Mouse (Mus musculus) gastrocnemius, postnatal 14 days (tissue): ENCODE measurements at regions not wholly inside any gene's neighbourhood (a gene's known extent, or its start where the extent isn't known, plus 50 kb on each side); places are given as distances from the start of the nearest gene placed in this dataset.

ENCODE experiments used
- DNase-seq: peaks from one replicate; pipeline ENCODE4 v3.0.0; 2021; ENCODE audit warnings: mixed read lengths
- intact Hi-C: fragments of 180-260 bp; cut with DNase I; formaldehyde crosslinking; loops from one replicate; pipeline ENCODE4 v1.15.1; 2025; ENCODE audit warnings: low total_unique reads

DNA sequence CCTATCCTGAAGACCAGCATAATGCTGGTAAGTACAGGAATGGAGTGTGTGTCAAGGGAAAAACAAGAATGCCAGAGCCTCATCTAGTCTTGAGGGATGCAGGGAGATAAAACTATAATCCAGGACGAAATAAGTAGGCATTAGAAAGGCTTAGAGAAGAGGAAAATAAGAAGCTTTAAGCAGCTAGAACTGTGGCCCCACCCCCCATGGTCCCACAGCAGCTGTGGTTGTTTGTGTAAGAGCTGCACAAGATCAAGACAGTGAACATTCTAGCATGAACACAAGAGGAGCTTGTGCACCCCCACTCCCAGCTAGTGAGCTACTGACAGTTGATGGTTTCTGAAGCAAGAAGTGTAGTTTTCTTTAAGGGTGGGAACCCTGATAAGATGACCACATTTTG lies 315.9 kb downstream of the Tmem135 start:
- intact Hi-C loops, result loop anchor here (5.0 to 10.0 kb wide), 2 partner anchors 39 to 337 kb away; no protein-coding TSS in a partner anchor
- DNase-seq, result no peak

DNA sequence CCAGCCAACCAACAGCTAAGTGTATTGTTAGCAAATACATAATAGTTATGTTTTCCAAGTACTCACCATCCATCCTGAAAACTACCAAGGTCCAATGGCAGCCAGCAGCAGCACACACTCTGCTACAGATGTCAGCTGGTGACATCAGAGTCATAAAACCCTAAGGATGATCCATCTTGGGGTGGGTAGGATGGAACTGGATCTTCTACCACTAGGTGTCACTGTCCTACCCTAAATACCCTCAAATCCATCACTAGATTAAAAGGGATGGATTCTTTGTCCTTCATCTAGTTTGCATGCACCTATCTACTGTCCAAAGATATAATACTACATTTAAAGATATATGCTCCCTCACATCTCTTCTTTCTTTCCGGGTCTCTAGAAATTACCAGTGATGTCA lies 317.7 kb downstream of the Tmem135 start:
- intact Hi-C loops, result loop anchor here (5.0 to 10.0 kb wide), 2 partner anchors 41 to 338 kb away; no protein-coding TSS in a partner anchor
- no peak for DNase-seq

DNA sequence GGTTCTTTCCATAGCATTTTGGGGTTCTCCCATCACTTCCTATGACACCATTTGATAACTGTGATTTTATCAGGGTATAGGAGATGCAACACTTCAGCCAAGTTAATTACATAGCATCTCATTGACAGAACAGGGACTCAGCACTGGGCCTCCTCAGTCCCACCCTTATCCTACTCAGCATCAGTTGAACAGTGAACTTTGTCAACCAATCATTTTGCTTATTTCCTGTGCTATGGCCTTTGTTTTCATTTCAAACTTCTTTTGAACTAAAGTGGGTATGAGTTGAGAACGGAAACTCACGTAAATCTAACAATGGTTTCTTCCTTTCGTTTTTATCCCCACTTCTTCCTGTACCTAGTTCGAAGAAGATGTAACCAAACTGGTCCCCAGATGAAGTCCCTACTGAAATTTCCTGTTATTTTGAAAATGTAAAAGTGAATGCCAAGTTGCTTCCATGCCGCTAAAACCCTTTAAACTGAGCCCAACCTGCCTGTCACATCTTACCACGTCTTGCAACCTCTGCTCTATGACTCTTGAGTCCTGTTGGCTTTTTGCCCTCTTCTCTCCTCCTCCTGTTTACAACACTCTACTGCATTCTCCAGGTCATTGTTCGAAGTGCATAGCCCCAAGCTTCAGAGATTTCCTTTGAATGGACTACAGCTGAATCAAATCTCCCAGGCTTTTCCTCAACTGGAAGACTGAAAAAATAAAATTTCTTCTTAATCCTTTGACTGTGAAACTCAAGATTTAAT lies 329.9 kb downstream of the Tmem135 start:
- DNase-seq, result no peak
- intact Hi-C loops, result no loop called here

DNA sequence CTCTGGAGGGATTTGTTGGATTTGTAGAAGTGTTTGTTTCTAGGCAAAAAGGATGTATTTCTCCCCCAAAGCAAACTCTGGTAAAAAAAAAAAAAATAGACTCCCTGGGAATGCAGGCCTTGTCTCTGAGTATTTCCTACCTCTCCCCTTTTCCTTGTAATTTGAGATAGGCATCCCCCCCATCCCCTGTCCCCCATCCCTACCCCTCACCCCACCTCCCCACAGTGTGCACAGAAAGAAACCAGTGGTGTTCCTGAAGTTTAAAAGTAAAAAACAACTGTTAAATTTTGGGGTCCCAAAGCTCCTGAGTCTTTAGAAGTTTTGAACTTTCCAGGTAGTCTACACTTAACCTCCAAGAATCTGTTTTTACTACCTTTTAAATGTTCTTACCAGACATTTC lies 334.0 kb downstream of the Tmem135 start:
- intact Hi-C loops, result no loop called here
- no peak for DNase-seq

DNA sequence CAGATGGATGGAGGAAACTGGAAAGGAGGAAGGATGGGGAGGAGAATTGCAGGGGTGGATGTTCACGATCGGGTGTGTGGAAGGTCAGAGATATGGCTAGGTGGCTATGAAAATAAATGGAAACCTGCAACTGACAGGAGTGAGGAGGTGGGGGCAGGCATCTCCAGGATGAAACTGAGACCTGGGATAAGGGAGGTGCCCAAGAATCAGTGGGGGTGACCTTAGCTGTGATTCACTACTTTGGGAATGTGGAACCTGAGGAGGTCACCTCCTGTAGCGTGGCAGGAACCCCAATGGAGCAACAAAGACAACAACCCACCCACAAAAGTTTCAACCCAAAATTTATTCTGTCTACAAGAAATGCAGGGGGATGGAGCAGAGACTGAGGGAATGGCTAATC lies 339.6 kb downstream of the Tmem135 start:
- DNase-seq, result no peak

DNA sequence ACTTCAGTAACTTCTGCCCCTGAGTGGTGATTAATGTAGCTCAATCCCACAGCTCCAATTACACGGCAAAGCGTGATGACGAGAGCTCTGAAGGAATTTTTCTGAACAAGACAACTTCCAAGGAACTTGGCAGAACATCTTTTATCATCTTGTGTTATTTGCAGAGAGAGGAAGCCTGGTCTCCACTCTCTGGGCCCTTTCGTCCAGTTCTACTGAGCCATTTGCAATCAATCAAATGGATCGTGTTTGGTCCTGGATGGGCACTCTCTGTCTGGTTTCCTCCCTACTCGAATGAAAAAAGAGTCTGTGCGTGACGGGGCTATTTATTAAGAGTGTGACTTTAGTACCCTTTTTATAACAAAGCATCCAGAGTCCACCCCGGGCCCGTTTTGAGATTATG lies 340.4 kb downstream of the Tmem135 start:
- intact Hi-C loops, result no loop called here
- DNase-seq, result peak; percentile 6

More for the DNA sequence above, 339.6 kb downstream of the Tmem135 start:
- intact Hi-C loops, result no loop called here

DNA sequence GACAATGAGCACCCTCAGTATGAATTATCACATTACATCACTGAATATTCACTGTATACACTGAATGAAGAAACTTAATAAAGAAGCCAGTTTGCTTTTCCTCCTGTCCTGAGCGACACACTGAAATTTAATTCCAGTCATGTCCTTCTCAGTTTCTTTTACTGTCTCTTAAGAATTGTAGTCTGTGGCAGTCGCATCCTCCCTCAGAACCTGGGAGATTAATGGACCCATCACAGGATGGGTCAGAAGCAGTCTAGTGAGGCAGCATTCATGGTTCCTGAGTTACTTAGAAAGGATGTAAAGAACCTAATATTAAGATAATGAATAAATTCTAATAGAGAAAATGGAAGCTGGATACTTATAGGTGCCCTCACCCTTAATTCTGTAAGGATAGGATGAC lies 349.5 kb downstream of the Tmem135 start:
- no peak for DNase-seq
- intact Hi-C loops, result no loop called here

DNA sequence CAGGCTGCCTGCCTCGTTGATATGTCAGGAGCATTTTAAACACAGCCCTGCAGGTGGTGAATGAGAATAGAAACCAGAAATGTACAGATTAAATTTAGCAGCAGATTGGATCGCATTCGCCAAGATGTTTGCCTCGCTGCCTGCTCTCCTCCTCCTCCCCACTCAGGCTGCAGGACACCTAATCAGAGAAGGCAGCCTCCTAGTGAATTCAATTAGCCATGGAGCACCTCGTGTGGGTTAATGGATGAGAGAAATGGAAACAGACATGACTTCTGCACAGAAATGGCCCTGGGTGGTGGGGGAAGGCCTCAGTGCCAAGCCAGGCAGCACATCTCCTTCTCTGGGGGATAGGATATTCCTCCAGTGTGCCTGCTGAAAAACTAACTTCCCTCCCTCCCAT lies 352.8 kb downstream of the Tmem135 start:
- intact Hi-C loops, result no loop called here

DNA sequence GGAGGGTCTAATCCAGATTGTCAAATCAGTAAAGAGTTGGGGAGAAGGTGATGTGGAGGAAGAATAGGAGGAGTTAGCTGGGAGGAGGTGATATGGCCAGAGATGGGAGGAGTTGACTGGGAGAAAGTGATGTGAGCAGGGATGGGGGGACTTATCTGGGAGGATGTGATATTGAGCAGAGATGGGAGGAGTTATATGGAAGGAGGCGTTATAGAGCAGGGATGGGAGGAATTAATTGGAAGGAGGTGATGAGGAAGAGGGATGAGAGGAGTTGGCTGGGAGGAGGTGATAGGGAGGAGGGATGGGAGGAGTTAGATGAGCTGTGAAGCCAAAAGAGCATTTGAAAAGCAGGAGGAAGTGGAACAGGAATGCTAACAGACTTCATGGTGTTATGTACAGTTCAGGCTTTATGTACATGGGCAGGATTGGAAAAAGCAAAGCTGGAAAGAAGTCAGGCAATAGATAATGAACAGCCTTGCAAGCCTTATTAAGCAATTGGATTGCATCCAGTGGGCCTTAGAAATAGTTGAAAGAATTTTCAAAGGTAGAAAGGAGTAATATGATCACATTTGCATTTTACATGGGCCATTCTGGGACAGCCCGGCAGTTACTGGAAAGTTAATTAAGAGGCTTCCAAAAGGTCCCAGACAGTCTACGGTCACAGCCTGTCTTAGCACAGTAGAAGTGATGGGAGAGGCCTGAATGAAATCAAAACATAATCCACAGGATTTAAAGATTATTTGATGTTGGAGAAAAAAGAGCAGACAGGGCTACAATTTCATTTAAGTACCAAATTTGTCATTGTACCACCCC lies 357.4 kb downstream of the Tmem135 start:
- no peak for DNase-seq
- intact Hi-C loops, result loop anchor here (10.0 kb wide), 1 partner anchor 952 kb away; no protein-coding TSS in a partner anchor

More for the DNA sequence above, 352.8 kb downstream of the Tmem135 start:
- no peak for DNase-seq

DNA sequence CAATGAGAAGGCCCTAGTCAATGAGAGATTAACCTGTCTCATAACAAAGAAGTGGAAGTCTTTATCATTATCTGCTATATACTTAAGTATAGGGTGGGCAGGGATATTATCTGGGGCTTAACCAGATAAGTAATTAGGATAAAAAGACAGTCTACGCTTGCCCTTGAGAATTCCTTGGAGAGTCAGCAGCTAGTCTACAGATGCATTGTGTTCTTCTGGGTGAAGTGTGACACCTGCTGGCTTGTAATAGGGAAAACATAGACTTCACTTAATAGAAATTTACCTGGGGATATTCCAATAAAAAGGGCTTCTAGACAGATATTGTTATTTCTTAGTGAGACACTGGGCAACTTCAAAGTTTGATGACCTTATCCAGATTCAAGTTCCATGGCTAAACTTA lies 361.0 kb downstream of the Tmem135 start:
- intact Hi-C loops, result loop anchor here (10.0 kb wide), 1 partner anchor 948 kb away; no protein-coding TSS in a partner anchor
- DNase-seq, result no peak

DNA sequence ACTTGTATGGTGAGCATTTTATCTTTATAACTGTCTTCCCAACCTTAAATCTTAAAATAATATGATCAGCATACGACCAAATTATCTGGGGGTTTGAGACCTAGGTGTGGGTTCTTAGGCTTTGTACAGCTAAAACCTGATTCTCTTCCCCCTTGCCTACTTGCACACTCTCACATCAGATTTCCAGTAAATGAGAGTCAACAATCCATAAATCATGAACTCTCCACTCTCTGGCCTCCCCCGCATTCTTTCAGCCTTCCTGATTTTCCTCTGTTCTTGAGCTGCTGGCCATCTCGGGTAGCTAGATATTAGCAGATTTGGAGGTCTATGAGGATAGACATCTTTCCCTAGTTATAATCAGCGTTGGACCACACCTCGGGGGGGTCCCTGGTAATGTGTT lies 362.7 kb downstream of the Tmem135 start:
- intact Hi-C loops, result loop anchor here (10.0 kb wide), 1 partner anchor 946 kb away; no protein-coding TSS in a partner anchor
- DNase-seq, result no peak

DNA sequence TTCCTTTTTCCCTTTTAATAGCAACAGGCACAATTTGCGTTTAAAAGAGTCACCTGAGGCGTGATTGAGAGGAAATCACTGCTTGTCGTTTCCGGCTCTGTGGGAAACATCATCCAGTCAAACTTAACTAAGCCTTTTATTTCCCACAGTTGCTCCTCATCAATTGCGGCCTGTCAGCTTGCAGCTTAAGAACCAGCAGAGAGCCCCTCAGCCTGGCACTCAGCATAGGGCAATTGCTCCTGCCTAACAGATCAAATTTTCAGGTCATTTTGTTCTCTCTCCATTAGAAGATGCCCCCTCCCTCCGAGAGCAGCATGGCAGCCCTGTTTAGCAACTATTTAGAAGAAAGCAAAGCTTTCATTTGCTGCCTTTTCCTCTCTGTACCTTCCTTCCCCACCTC lies 363.9 kb downstream of the Tmem135 start:
- no peak for DNase-seq
- intact Hi-C loops, result loop anchor here (10.0 kb wide), 1 partner anchor 945 kb away; no protein-coding TSS in a partner anchor

DNA sequence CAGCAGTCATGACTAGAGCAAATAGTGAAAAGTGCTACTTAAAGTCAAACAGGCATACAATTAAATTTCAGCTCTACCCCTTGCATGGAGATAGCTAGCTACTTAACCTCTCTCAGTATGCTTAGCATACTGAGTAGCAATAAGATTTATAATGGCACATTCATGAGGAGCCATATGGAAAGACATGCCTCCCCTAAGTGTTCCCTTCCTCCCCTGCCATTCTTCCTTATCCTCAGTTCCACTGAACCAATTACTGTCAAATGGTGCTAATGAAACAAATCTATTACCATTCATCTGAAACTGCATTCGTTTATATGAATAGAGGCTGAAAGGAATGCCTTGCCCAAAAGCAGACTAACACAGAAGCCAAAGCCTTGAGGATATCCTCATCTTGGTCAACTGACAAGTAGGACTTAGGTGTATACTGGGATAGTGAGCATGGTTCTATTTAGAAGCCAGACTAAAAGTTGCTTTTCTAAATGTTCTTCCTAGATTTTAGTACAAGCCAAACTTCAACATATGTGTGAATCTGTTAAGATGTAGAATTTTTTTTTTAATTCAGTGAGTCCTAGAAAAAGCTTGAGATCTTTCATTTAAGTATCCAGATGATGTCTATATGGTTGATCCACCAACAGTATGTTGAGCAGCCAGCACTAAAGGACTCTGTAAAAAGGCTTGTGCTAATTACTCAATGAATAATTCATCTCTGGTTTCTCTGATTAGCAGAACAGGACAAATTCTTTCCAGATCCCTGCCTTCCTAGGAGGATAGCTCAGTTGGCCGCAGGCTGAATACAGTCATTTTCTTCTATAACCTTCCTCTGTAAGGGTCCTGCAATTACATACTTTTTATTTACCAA lies 368.7 kb downstream of the Tmem135 start:
- no peak for DNase-seq
- intact Hi-C loops, result no loop called here

DNA sequence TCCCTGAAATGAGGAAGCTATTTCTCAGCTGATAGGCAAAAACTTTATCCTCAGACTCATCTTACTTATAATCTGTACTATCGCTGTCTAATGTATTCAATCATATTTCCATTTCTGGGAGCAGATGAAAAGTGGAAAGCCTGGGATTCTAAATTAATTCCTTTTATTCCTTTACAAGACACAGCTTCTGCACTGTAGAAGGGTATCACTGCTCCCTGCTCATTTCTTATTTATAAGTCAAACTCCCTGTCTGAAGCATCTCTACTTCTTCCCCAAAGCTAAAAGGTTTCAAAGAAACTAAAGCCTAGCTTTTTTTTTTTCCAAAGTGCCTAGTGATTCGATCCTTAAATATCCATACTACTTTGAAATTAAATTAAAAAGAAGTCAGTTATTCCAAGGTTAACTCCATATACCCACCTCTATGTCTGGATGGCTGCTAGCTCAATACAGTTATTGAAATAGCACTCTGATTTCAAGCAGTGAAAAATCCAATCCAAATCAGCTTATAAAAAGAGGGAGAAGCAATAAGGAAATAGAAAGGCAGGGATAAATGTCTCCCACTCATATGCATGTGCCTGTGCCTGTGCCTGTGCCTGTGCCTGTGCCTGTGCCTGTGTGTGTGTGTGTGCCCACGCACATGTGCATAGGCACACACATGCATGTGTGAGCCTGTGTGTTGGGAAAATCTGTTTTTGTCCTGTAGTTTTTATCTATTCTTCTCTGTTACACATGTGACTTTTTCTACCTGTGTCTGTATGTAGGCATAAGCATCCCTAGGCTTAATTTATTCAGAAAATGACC lies 380.6 kb downstream of the Tmem135 start:
- no peak for DNase-seq
- intact Hi-C loops, result no loop called here

DNA sequence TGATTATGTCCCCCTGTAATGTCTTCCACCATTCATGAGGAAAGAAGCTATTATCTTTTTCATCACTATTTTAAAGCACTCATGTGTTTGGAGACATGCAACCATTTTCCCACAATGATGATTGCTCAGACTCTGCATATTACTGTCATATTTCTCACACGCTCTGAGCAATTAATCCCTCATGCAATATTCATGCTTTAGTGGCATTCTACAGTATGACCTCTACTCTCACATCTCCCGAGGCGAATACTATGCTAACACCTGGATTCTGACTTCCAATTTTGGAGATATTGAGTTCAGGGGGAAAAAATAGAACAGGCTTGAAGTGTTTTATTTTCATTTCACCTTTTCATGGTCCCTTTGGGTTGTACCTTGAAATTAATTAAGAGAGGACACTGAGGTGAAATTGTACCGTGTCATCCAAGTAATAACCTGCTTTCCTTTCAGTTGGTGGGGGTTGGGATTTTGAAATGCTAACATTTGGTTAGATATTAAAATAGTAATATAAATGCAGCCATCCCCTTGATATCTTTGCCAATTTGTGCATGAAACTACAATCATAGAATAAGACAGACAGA lies 405.1 kb downstream of the Tmem135 start:
- DNase-seq, result no peak
- intact Hi-C loops, result no loop called here

DNA sequence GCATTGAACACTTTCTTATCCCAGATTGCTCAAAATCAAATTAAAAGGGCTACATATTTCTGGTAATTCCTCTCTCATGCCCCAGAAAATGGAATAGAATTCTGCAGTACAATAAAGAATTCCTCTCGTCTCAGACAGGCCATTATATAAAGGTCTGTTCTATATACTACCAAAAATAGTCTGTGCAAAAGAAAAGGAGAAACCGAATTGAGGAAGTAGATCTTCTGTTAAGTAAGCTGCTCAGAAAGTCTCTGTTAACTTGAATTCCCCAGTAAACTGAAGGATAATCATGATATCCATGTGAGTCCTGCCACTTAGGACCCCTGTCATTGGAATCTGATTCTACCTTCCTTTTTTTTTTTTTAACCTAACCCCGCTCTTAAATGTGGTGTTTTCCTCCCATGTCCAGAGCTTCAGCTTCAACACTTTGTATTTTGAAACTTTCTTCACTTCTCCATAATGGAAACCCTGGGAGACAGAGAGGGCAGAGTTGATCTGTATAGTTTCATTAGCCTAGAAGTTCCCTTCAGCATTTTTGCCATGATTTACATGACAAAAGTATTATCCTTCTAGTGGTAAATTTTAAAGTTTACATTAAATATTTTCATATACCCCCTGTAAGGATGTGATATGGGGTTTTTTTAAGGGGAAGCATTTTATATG lies 406.1 kb downstream of the Tmem135 start:
- DNase-seq, result no peak
- intact Hi-C loops, result no loop called here

DNA sequence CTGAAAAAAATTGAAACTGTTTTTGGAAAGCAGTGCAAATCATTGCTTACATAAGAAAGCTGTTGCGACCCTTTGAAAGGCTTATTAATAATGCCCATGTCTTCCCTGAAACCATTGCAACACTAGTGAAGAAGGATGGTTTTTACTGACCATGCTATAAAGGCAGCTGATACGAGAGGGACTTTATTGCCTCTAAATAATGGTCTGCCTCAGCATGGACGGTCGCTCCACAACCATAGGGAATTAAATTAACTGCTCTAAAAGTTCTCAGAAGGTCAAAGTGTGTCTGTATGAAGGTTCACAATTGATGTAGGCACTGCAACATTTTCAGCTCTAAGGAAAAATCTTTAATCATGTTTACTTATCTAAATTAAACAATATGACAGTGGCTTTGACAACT lies 429.6 kb downstream of the Tmem135 start:
- no peak for DNase-seq
- intact Hi-C loops, result no loop called here

DNA sequence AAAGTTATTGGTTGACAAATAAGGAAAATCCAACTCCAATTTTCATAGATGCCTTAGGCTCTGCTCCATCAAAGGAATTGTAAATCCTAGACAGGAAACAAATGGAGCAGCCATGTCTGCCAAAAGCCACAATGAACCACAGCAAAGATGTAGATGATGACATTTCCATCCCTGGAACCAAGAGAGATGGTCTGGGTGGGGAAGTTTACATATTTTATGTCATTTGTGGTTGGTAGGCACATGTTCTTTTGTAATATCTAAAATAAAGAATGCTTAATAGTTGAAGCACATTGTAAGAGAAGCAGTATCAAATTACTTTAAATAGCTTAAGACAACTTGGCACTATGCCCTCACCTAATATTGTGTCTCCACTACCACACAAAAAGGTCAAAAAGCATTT lies 443.2 kb downstream of the Tmem135 start:
- intact Hi-C loops, result no loop called here
- no peak for DNase-seq
